In genomic region chr14:54602613-54603012, GRCm38 (mm10) we compare ENCODE assay signal across 8 mouse cellular contexts. TPM values are rescaled to one million over a fixed set of nuclear protein-coding genes. Genes with fewer than 3 reads are reported as not detected.
DNase-seq lines count a peak whose midpoint lies in the region; ATAC-seq and TF ChIP-seq lines count a peak whose summit lies in the region.

No protein-coding gene starts in this region.

- H3K9me3 ChIP-seq in heart, embryonic 13.5 days, result no peaks in the 10 kb centered on the region
- H3K9me3 ChIP-seq in G1E (replicated peaks), result no peaks in the 10 kb centered on the region
- H3K9me3 ChIP-seq in forebrain, embryonic 12.5 days, result no peaks in the 10 kb centered on the region
- no peaks in the 10 kb centered on the region for H3K9me3 ChIP-seq in limb, embryonic 14.5 days (ENCODE audit: control insufficient read depth, low read length)
- H3K9me3 ChIP-seq in stomach, embryonic 14.5 days (ENCODE audit: control insufficient read depth, low read depth, low read length), result no peaks in the 10 kb centered on the region

- no peak for DNase-seq in heart, adult 9 months (ENCODE audit: low spot score in 2 of 2)
- DNase-seq in G1E (ENCODE audit: low spot score), result no peak
- DNase-seq in limb, embryonic 14.5 days (ENCODE audit: low spot score), result no peak
- no peak for DNase-seq in thymus, postnatal 36 days
- no peak for DNase-seq in ovary, postnatal 10 days (ENCODE audit: low spot score)

- WGBS in heart, embryonic 13.5 days, result 42% methylated on average over 4 of the region's 4 CpGs
- WGBS in forebrain, embryonic 12.5 days, result 49% methylated on average over 4 of the region's 4 CpGs
- WGBS in limb, embryonic 14.5 days, result 35% methylated on average over 4 of the region's 4 CpGs
- WGBS in stomach, embryonic 14.5 days, result 36% methylated on average over 4 of the region's 4 CpGs

- peak overlapping the region; percentile 64 for H3K4me2 ChIP-seq in heart, embryonic 13.5 days
- H3K4me2 ChIP-seq in forebrain, embryonic 12.5 days, result peak overlapping the region; percentile 55
- peak overlapping the region; percentile 44 for H3K4me2 ChIP-seq in limb, embryonic 14.5 days (replicated peaks; ENCODE audit: low read depth, low read length, severe bottlenecking)
- H3K4me2 ChIP-seq in stomach, embryonic 14.5 days (replicated peaks; ENCODE audit: low read depth, low read length), result peak overlapping the region; percentile 45

- H3K27ac ChIP-seq in heart, embryonic 13.5 days (replicated peaks), result peak overlapping the region; percentile 94
- peak overlapping the region; percentile 92 for H3K27ac ChIP-seq in forebrain, embryonic 12.5 days
- peak overlapping the region; percentile 90 for H3K27ac ChIP-seq in limb, embryonic 14.5 days (replicated peaks; ENCODE audit: low read depth, low read length)
- peak overlapping the region; percentile 89 for H3K27ac ChIP-seq in stomach, embryonic 14.5 days (ENCODE audit: low read length)

- no peaks in the 10 kb centered on the region for H3K27me3 ChIP-seq in heart, embryonic 13.5 days (replicated peaks)
- no peaks in the 10 kb centered on the region for H3K27me3 ChIP-seq in G1E (ENCODE audit: insufficient read depth, low read length)
- H3K27me3 ChIP-seq in forebrain, embryonic 12.5 days, result no peaks in the 10 kb centered on the region
- no peaks in the 10 kb centered on the region for H3K27me3 ChIP-seq in limb, embryonic 14.5 days (ENCODE audit: control insufficient read depth, insufficient read depth, low read length)
- no peaks in the 10 kb centered on the region for H3K27me3 ChIP-seq in stomach, embryonic 14.5 days (ENCODE audit: control insufficient read depth, insufficient read depth, low read length)

- peaks cover 24% of the 10 kb centered on the region for H3K4me1 ChIP-seq in heart, embryonic 13.5 days
- peaks cover 42% of the 10 kb centered on the region for H3K4me1 ChIP-seq in G1E (ENCODE audit: insufficient read depth, low read depth, low read length)
- H3K4me1 ChIP-seq in forebrain, embryonic 12.5 days, result peaks cover 29% of the 10 kb centered on the region
- H3K4me1 ChIP-seq in limb, embryonic 14.5 days (ENCODE audit: control insufficient read depth, insufficient read depth, low read length), result peaks cover 18% of the 10 kb centered on the region
- H3K4me1 ChIP-seq in stomach, embryonic 14.5 days (ENCODE audit: control insufficient read depth, insufficient read depth, low read length), result peaks cover 18% of the 10 kb centered on the region; the same call in 1 of the 2 replicates

- TF ChIP-seq CTCF in G1E (IDR thresholded peaks at IDR 0.05; ENCODE audit: low read depth, low read length), result no peak

- no peak for TF ChIP-seq POLR2A in limb, embryonic 14.5 days (IDR thresholded peaks at IDR 0.05; ENCODE audit: borderline replicate concordance, extremely low read depth, insufficient read depth, insufficient read length)

- H3K9ac ChIP-seq in heart, embryonic 13.5 days, result peak overlapping the region; percentile 84
- H3K9ac ChIP-seq in forebrain, embryonic 12.5 days, result peak overlapping the region; percentile 78
- peak overlapping the region; percentile 84; the same call in 1 of the 2 replicates for H3K9ac ChIP-seq in limb, embryonic 14.5 days (ENCODE audit: low read depth, low read length, severe bottlenecking)
- no peak overlapping the region for H3K9ac ChIP-seq in stomach, embryonic 14.5 days (replicated peaks; ENCODE audit: low read depth, low read length)

- no peak for ATAC-seq in heart, embryonic 13.5 days (ENCODE audit: extremely low read depth, insufficient number of reproducible peaks, low FRiP score, low TSS enrichment)
- no peak for ATAC-seq in G1E (ENCODE audit: extremely low read depth, insufficient number of reproducible peaks, low FRiP score, poor library complexity, severe bottlenecking)
- ATAC-seq in forebrain, embryonic 12.5 days (ENCODE audit: low FRiP score), result peak; percentile 15; the same call in 1 of the 2 replicates
- ATAC-seq in limb, embryonic 14.5 days (ENCODE audit: low FRiP score, low read depth), result peak; percentile 1; the same call in 1 of the 2 replicates
- no peak for ATAC-seq in stomach, embryonic 14.5 days (ENCODE audit: insufficient number of reproducible peaks, insufficient read depth, low FRiP score, low read depth)

- peak overlapping the region; percentile 65 for H3K4me3 ChIP-seq in heart, embryonic 13.5 days
- peak overlapping the region; percentile 76; the same call in 1 of the 2 replicates for H3K4me3 ChIP-seq in G1E (ENCODE audit: low read depth, low read length)
- H3K4me3 ChIP-seq in forebrain, embryonic 12.5 days (replicated peaks), result peak overlapping the region; percentile 67
- peak overlapping the region; percentile 62 for H3K4me3 ChIP-seq in limb, embryonic 14.5 days (replicated peaks; ENCODE audit: low read length)
- peak overlapping the region; percentile 52 for H3K4me3 ChIP-seq in stomach, embryonic 14.5 days (ENCODE audit: low read depth, low read length)

- 0 out of 2 replicates have a peak, but pooled peaks cover 4% of the 10 kb centered on the region for H3K36me3 ChIP-seq in heart, embryonic 13.5 days
- H3K36me3 ChIP-seq in G1E (replicated peaks), result peaks cover 6% of the 10 kb centered on the region
- no peaks in the 10 kb centered on the region; the same call in 1 of the 2 replicates for H3K36me3 ChIP-seq in forebrain, embryonic 12.5 days (replicated peaks)
- H3K36me3 ChIP-seq in limb, embryonic 14.5 days (ENCODE audit: control insufficient read depth, insufficient read depth, low read length), result no peaks in the 10 kb centered on the region
- H3K36me3 ChIP-seq in stomach, embryonic 14.5 days (ENCODE audit: control insufficient read depth, insufficient read depth, low read length), result no peaks in the 10 kb centered on the region; the same call in 1 of the 2 replicates

RNA-seq across cellular contexts. Expression of gene 4931414P19Rik, which starts 3.2 kb away (rescaled TPM):
- 5.8 and 6.0 TPM in 2 replicates for polyA plus RNA-seq in heart, embryonic 13.5 days (2015; fragmentation: Nextera tagmentation; extraction: Ambion mirVana)
- 9.0 and 25.1 TPM in 2 replicates for total RNA-seq in G1E (2014; fragmentation: Nextera tagmentation)
- 2.6 and 4.8 TPM in 2 replicates for total RNA-seq in G1E (2017)
- 21.3 and 25.6 TPM in 2 replicates for polyA plus RNA-seq in G1E (2012)
- polyA plus RNA-seq in forebrain, embryonic 12.5 days (2016; fragmentation: Nextera tagmentation; extraction: Ambion mirVana), result 9.0 and 9.2 TPM in 2 replicates
- 13.5 and 14.0 TPM in 2 replicates for polyA plus RNA-seq in limb, embryonic 14.5 days (2012; rRNA removed)
- 4.4 and 7.3 TPM in 2 replicates for polyA plus RNA-seq in limb, embryonic 14.5 days (2014; fragmentation: Nextera tagmentation; extraction: Ambion mirVana)
- 7.9 and 8.3 TPM in 2 replicates for polyA plus RNA-seq in stomach, embryonic 14.5 days (2014; fragmentation: Nextera tagmentation; extraction: Ambion mirVana)

RNA-seq across cellular contexts. Expression of gene Psmb5, which starts 15.2 kb away (rescaled TPM):
- polyA plus RNA-seq in heart, embryonic 13.5 days (2015; fragmentation: Nextera tagmentation; extraction: Ambion mirVana), result 323 and 363 TPM in 2 replicates
- 26.5 and 32.1 TPM in 2 replicates for total RNA-seq in G1E (2014; fragmentation: Nextera tagmentation)
- 50.8 and 56.8 TPM in 2 replicates for total RNA-seq in G1E (2017)
- polyA plus RNA-seq in G1E (2012), result 149 and 159 TPM in 2 replicates
- 395 and 399 TPM in 2 replicates for polyA plus RNA-seq in forebrain, embryonic 12.5 days (2016; fragmentation: Nextera tagmentation; extraction: Ambion mirVana)
- polyA plus RNA-seq in limb, embryonic 14.5 days (2012; rRNA removed), result 196 and 235 TPM in 2 replicates
- 357 and 375 TPM in 2 replicates for polyA plus RNA-seq in limb, embryonic 14.5 days (2014; fragmentation: Nextera tagmentation; extraction: Ambion mirVana)
- polyA plus RNA-seq in stomach, embryonic 14.5 days (2014; fragmentation: Nextera tagmentation; extraction: Ambion mirVana), result 355 and 361 TPM in 2 replicates

RNA-seq across cellular contexts. Expression of gene Psmb11, which starts 18.6 kb away (rescaled TPM):
- 0.23 and 0.68 TPM in 2 replicates for polyA plus RNA-seq in heart, embryonic 13.5 days (2015; fragmentation: Nextera tagmentation; extraction: Ambion mirVana)
- not detected in 2 replicates for total RNA-seq in G1E (2014; fragmentation: Nextera tagmentation)
- 0.11 and 0.12 TPM in 2 replicates for total RNA-seq in G1E (2017)
- polyA plus RNA-seq in G1E (2012), result not detected in 2 replicates
- 0.04 TPM in 1 of 2 replicates, not detected in the other for polyA plus RNA-seq in forebrain, embryonic 12.5 days (2016; fragmentation: Nextera tagmentation; extraction: Ambion mirVana)
- polyA plus RNA-seq in limb, embryonic 14.5 days (2012; rRNA removed), result 0.01 and 0.09 TPM in 2 replicates
- polyA plus RNA-seq in limb, embryonic 14.5 days (2014; fragmentation: Nextera tagmentation; extraction: Ambion mirVana), result not detected in 2 replicates
- polyA plus RNA-seq in stomach, embryonic 14.5 days (2014; fragmentation: Nextera tagmentation; extraction: Ambion mirVana), result 0.06 TPM in 1 of 2 replicates, not detected in the other

RNA-seq across cellular contexts. Expression of gene Ajuba, which starts 25.3 kb away (rescaled TPM):
- polyA plus RNA-seq in heart, embryonic 13.5 days (2015; fragmentation: Nextera tagmentation; extraction: Ambion mirVana), result 28.1 and 29.6 TPM in 2 replicates
- total RNA-seq in G1E (2014; fragmentation: Nextera tagmentation) (not detected in 2 replicates), G1E (2017) (0.17 TPM in 1 of 2 replicates, not detected in the other)
- polyA plus RNA-seq in G1E (2012), result 0.02 TPM in 1 of 2 replicates, not detected in the other
- 37.5 and 47.3 TPM in 2 replicates for polyA plus RNA-seq in forebrain, embryonic 12.5 days (2016; fragmentation: Nextera tagmentation; extraction: Ambion mirVana)
- 61.4 and 66.1 TPM in 2 replicates for polyA plus RNA-seq in limb, embryonic 14.5 days (2012; rRNA removed)
- 18.1 and 24.2 TPM in 2 replicates for polyA plus RNA-seq in limb, embryonic 14.5 days (2014; fragmentation: Nextera tagmentation; extraction: Ambion mirVana)
- 26.2 and 30.3 TPM in 2 replicates for polyA plus RNA-seq in stomach, embryonic 14.5 days (2014; fragmentation: Nextera tagmentation; extraction: Ambion mirVana)

RNA-seq across cellular contexts. Expression of gene Gm17606, which starts 38.1 kb away (rescaled TPM):
- not detected in 2 replicates for polyA plus RNA-seq in heart, embryonic 13.5 days (2015; fragmentation: Nextera tagmentation; extraction: Ambion mirVana)
- total RNA-seq in G1E (2014; fragmentation: Nextera tagmentation), result not detected in 2 replicates
- total RNA-seq in G1E (2017), result not detected in 2 replicates
- polyA plus RNA-seq in G1E (2012), result not detected in 2 replicates
- not detected in 2 replicates for polyA plus RNA-seq in forebrain, embryonic 12.5 days (2016; fragmentation: Nextera tagmentation; extraction: Ambion mirVana)
- not detected in 2 replicates for polyA plus RNA-seq in limb, embryonic 14.5 days (2012; rRNA removed)
- polyA plus RNA-seq in limb, embryonic 14.5 days (2014; fragmentation: Nextera tagmentation; extraction: Ambion mirVana), result not detected in 2 replicates
- polyA plus RNA-seq in stomach, embryonic 14.5 days (2014; fragmentation: Nextera tagmentation; extraction: Ambion mirVana), result not detected in 2 replicates

Comparison
In these comparisons a context has a peak if more than half of its experiments do, and no peak if none do; other contexts are left out.
1. ATAC-seq: peak in forebrain, embryonic 12.5 days (single experiment) and limb, embryonic 14.5 days (single experiment); none in heart, embryonic 13.5 days (single experiment), G1E (single experiment) and stomach, embryonic 14.5 days (single experiment).
2. Peak in every context shown above with its lines, with median percentiles within 50 percentile points of each other: H3K27ac ChIP-seq, H3K4me2 ChIP-seq and H3K4me3 ChIP-seq.